Mouse (Mus musculus): ENCODE data around the gene Cfap97d2.
"Not testable (repeated sequence)": the region's sequence is repeated elsewhere in the genome, so short reads cannot be mapped to it uniquely, and the experiment has no call there.

Gene Cfap97d2

GRCm38 (mm10) chr8:13740817-13741613 is 35.3 kb downstream of the Cfap97d2 start:
- DNase-seq (ENCODE audit: low spot score in 2 of 2), result no peak

GRCm38 (mm10) chr8:13746212-13746611 is 40.5 kb downstream of the Cfap97d2 start:
- DNase-seq (ENCODE audit: low spot score in 2 of 2), result not testable (repeated sequence)

GRCm38 (mm10) chr8:13747626-13748025 is 41.9 kb downstream of the Cfap97d2 start:
- no peak for DNase-seq (ENCODE audit: low spot score in 2 of 2)

GRCm38 (mm10) chr8:13753680-13754079 is 48.0 kb downstream of the Cfap97d2 start:
- peak; percentile 70 to 88 for DNase-seq (ENCODE audit: low spot score in 2 of 2)

GRCm38 (mm10) chr8:13756480-13756879 is 50.8 kb downstream of the Cfap97d2 start:
- no peak for DNase-seq (ENCODE audit: low spot score in 2 of 2)

GRCm38 (mm10) chr8:13756982-13757804 is 51.5 kb downstream of the Cfap97d2 start, which contains the start of gene Cdc16:
Gene Cdc16, plus strand, starts transcription at chr8:13757676.
- peak; percentile 77 to 92 for DNase-seq (ENCODE audit: low spot score in 2 of 2)

GRCm38 (mm10) chr8:13757805-13758727 is 52.4 kb downstream of the Cfap97d2 start:
- peak; percentile 33 to 65 for DNase-seq (ENCODE audit: low spot score in 2 of 2)

GRCm38 (mm10) chr8:13769206-13769605 is 63.5 kb downstream of the Cfap97d2 start:
- no peak for DNase-seq (ENCODE audit: low spot score in 2 of 2)

- DNase-seq (ENCODE audit: low spot score in 2 of 2), result no peak
These were observed 74.8 kb downstream of the Cfap97d2 start for GRCm38 (mm10) chr8:13780536-13780935.

GRCm38 (mm10) chr8:13785250-13785763 is 79.6 kb downstream of the Cfap97d2 start, which contains the start of gene Upf3a:
Gene Upf3a, plus strand, starts transcription at chr8:13785615.
- DNase-seq (ENCODE audit: low spot score in 2 of 2), result peak; percentile 89

- DNase-seq (ENCODE audit: low spot score in 2 of 2), result peak; percentile 93 to 99
These were observed 80.1 kb downstream of the Cfap97d2 start for GRCm38 (mm10) chr8:13785764-13786299.

- no peak for DNase-seq (ENCODE audit: low spot score in 2 of 2)
These were observed 83.9 kb downstream of the Cfap97d2 start for GRCm38 (mm10) chr8:13789606-13790005.

Measured in thymus, postnatal 10 days (tissue).